Mouse (Mus musculus) left cerebral cortex, postnatal 4 days (tissue): ENCODE results near the gene Glis1. TPM values are rescaled to one million over a fixed set of nuclear protein-coding genes. Genes with fewer than 3 reads are reported as not detected.
A peak's percentile ranks its signal among the peaks of the same experiment; 100 is the strongest.

ENCODE experiments used
- DNase-seq: peaks from one replicate; pipeline ENCODE4 v3.0.0-alpha.2; 2022
- intact Hi-C: fragments of 180-260 bp; cut with DNase I; formaldehyde crosslinking; loops from one replicate; pipeline ENCODE4 v1.15.1; 2025
- total RNA-seq, 2 experiments: library from RNA; stranded (reverse); gene quantifications; 2 replicates each; pipeline ENCODE4 v1.2.3; 2021

Gene Glis1
- total RNA-seq, 2 experiments from 2014 or later: 1.9 to 3.6 TPM

DNA sequence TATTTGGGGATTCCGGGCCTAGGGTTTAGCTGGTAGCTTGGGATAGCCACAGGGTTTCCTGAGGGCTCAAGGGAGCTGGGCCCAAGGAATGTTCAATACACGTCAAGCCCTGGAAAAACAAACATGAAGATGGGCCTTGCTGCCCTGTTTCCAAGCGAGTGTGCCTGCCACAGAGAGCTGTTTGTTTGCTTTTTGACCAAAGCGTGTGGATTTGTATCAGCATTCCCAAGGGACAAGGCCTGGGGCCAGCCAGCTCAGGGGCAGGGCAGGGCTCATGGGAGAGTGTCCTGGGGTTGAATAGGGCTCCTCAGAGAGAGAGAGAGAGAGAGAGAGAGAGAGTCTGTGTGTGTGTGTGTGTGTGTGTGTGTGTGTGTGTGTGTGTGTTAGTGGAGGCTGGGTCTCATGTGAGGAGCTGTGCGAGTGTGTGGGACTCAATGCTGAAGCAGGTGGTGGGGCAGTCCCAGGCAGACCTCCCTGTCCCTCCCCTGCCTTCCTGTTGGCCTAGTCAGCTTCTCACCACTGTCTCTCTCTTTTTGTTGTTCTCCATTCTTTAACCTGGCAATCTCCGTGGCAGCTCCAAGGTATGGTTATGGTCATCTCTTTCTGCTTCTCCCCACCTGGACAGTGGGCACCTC is 183.3 kb downstream of the Glis1 start:
- DNase-seq: no peak
- intact Hi-C loops: no loop called here

DNA sequence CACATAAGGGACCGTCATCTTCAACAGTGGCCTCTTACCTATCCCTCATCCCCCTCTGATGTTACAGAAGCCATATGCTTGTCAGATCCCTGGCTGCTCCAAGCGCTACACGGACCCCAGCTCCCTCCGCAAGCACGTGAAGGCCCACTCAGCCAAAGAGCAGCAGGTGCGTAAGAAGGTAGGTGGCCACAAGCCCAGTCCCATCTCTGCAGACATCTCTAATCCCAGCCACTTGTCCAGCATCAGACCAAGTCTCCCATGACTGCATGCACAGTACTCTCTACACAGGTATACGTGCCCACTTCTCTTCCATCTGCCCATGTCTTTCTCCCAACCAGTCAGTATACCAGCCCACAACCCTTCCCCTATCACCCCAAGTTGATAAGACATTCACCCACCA is 185.1 kb downstream of the Glis1 start:
- DNase-seq: no peak
- intact Hi-C loops: no loop called here

DNA sequence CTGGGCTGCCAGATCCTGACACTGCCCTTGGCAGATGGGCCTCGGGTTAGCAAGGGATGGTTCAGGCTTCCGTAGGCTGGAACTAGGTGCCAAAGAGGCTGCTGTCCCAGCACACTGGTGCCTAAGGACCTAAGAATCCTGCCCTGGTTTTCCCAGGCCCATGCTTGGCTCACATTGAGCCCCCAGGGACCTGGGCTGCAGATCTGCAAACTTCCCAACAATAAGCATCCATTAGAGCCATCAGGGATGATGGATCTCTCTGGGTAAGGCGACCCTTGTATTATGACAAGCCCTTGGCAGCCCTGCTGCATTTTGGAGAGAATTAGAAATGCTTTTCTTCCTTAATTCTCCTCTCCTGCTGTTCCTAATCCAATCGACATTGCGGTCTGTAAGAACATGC is 187.0 kb downstream of the Glis1 start:
- intact Hi-C loops: no loop called here
- DNase-seq: no peak

DNA sequence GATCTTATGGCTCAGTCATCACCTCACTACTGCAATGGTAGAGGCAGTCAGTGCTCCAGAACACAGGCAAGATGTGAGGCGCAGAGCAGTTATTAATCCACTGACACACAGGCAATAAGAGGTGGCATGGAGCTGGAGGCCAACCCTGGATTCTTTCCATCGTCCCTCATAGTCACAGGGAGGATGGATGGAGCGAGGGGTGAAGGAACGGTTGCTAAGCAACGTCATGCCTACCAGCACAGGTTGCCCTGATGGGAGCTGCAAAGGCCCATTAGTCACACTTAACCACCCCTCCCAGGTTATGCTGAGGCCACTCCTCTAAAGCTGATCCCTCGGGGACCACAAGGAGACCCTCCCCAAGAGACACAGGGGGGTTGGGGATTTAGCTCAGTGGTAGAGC is 187.9 kb downstream of the Glis1 start:
- intact Hi-C loops: no loop called here
- DNase-seq: no peak

DNA sequence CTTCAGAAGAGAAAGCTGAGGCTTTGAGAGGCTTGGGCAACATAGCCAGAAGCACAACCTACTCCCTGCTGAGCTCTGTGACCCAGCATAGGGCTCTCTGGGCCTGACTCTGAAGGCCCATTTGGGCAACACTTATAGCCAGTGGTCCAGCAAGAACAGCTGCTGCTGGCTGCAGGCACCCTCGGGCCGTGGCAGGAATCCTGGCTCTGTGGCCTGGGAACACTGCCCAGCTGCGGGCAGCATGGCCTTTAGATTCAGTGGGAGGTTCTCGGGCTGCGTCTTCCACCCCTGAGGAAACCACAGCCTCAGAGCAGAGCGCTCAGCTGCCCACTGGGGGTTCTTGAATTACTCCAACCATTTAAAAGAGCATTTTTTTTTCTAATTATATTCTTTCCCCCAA is 189.5 kb downstream of the Glis1 start:
- peak; percentile 46 for DNase-seq
- intact Hi-C loops: no loop called here

DNA sequence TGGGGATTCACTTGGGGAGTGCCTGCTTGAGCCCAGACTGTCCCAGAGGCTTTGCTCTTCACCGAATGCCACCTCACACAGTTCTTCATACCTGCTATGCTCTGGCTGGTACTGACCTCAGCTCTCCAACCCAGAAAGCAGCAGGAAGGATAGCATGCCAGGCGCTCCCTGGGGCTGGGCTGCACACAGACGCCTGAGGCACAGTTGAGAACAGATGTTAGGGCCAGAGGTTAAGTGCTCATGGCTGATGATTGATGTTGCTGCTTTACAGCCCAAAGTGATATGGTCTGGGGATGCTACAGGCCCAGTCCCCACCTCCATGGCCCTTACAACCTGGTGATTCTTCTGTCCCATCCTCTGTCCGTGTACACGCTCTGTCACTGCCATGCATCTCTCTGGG is 190.6 kb downstream of the Glis1 start:
- DNase-seq: no peak
- intact Hi-C loops: no loop called here

DNA sequence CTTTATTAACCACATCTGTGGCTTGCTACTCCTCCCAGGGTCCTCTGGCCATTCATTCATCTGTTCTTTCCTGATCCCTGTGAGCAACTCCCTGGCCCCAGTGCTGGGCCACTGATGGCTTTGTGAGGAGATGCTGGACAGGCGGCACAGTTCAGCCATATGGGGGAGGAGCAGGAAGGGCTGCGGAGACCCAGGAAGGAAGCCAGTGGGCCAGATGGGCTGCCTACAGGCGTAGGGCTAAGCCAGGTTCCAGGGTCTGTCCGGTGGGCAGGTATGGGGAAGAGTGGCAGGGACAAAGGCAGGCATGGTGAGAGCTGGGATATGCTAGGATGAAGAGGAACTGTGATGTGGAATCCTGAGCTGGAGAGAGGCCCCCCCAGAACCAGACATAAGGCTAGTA is 193.8 kb downstream of the Glis1 start:
- DNase-seq: peak; percentile 69
- intact Hi-C loops: no loop called here

DNA sequence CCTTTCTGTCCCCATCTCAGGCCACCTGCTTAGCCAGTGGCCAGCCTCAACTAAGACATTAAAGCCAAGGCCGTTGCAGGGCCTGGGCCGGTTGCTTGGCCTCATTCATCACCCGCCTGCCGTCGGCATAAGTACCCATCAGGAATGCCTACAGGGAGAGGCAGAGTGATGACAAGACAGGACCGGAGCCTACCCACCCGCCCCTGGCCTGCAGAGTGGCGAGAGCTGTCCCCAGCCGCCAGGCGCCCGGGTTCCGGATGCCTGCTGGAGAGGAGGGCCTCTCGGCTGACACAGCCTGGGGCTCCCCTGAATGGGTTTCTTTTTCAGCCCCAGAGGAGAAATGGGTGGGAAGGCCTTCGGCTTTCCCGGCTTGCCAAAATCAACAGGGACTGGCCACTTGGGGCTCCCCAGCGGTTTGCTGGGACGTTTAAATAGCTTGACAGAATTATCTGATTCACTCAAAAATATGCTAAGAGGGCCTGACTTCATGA is 194.6 kb downstream of the Glis1 start:
- DNase-seq: no peak
- intact Hi-C loops: no loop called here

DNA sequence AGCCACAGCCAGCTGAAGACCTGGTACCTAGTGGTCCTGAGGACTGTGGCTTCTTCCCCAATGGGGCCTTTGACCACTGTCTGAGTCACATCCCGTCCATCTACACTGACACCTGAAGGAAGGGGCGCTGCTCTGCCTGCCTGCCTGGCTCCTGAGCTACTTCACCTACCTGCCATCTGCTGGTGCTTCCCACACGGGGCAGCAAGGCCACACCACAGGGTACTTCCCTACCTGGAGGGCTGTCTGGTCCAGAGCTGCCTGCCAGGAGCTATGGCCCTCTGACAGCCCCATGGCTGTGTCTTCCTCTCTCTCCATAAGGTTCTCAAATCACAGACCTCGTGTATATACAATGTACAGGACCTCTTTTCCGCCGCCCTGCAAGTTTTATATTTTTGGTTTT is 200.2 kb downstream of the Glis1 start:
- intact Hi-C loops: no loop called here

DNA sequence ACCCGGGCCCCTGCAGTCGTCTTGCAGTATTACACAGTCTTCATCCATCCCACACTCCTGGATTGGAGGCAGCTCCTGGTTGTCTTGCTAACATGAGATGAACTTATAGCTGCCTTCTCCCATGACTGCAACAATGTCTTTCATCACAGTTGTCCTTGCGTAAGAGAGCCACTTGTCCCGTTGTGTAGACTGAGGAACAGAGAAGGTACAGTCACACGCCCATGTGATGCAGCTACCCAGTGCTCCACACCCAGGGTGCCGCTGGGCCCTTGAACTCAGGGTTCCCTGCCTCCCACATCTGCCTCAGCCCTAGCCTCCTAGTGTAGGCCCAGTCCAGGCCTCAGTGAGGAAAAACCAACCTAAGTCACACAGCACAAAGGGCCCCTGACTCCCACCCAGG is 201.7 kb downstream of the Glis1 start:
- intact Hi-C loops: no loop called here
- DNase-seq: no peak

More for the DNA sequence above, 200.2 kb downstream of the Glis1 start:
- no peak for DNase-seq

DNA sequence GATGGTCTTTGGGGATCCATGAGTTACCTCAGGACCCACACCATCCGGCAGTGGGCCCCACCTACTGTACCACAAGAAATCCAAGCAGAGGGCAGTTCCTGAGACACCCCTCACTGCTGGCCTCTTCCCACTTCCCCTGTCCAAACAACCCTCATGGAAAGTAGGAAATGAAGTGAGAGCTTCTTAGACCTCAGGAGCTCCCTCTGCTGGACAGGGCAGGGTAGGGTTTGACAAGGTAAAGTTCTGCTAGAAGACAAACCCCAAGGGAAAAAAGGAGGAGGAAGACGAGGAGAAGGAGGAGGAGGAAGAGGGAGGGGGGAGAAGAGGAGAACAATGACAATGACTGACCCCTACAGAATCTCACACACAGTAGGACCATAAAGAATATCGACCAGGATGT is 203.3 kb downstream of the Glis1 start:
- intact Hi-C loops: no loop called here
- no peak for DNase-seq

DNA sequence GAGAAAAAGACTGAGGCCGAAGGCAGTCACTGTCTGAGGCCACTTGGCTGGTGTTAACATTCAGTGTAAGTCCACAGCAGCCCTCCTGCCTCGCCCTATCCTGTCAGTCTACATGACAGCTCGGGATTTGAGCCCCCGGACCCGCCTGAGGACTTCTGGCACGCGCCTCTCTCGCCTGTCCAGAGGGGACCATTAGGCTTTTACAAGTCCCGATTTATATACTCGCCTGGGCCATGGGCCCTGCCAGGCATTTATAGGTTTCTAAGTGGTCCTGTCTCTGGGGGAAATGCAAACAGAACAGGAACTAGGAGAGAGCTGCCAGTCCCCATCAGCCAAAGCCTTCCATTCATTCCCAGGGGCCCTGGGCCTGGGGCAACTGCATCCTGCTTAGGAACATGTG is 203.9 kb downstream of the Glis1 start:
- intact Hi-C loops: no loop called here
- no peak for DNase-seq

DNA sequence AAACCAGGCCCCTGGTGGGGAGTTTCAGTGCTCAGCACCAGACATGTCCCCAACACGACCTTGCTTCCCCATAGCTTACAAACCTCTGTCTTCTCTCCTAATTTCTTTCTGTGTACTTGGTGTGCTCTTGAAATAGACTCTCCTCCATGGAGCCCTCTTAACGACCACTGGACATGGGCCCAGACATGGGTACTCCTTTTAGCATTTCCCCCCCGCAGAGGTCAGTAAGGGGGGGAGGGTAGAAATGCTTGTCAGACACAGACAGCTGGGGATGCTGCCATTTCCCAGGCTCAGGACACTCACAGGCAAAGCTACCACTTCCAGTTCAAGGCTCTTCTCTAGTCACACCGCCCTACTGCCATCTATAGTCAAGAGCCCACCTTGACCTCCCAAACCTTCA is 207.2 kb downstream of the Glis1 start:
- intact Hi-C loops: no loop called here
- DNase-seq: no peak

DNA sequence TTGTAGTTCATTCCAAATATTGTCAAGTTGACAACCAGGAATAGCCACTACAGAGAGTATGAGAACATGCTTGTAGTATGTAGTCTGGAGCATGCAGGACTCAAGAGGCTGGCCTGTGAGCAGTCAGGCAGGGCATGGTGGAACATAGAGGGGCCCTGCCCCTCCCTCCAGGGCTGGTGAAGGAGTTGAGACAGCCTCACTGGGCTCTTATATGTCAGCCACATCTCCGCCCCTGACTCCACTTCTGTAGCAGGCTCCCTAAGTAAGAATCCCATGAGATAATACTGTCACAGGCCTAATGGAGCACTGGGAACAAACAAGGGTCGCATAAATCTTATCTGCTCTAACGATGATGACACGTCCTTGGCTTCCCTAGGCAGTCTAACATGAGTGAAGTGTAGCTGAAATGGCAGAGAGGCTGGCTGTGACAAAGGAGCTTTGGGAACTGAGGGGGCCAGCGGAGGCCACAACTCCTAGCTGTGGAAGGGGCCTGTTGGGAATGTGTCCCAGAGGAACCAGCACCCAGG is 214.6 kb downstream of the Glis1 start:
- intact Hi-C loops: no loop called here
- no peak for DNase-seq

DNA sequence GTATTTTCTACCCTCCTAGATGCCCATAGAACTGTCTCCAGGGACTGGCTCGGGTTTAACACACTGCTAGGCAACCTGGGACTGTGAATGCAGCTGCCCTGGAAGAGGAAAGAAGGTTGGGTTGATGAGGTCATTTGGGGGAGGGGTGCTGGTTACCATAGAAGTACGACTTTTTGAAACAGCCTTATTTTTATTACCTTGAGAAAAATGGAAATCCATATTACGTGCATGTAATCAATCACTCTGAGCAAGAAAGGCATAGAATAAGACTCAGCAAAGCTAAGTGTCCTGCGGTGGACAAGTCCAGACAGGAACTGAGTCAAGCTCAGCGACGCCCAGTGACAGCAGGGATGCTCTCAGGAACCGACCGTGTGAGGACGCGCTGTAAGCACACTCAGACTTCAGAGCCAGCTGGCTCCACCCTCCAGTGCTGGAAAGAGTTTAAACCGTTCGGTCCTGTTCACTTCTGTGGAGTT is 216.7 kb downstream of the Glis1 start:
- peak; percentile 51 for DNase-seq
- intact Hi-C loops: loop anchor here (5.0 to 10.0 kb wide), 2 partner anchors 229 to 266 kb away; no protein-coding TSS in a partner anchor

DNA sequence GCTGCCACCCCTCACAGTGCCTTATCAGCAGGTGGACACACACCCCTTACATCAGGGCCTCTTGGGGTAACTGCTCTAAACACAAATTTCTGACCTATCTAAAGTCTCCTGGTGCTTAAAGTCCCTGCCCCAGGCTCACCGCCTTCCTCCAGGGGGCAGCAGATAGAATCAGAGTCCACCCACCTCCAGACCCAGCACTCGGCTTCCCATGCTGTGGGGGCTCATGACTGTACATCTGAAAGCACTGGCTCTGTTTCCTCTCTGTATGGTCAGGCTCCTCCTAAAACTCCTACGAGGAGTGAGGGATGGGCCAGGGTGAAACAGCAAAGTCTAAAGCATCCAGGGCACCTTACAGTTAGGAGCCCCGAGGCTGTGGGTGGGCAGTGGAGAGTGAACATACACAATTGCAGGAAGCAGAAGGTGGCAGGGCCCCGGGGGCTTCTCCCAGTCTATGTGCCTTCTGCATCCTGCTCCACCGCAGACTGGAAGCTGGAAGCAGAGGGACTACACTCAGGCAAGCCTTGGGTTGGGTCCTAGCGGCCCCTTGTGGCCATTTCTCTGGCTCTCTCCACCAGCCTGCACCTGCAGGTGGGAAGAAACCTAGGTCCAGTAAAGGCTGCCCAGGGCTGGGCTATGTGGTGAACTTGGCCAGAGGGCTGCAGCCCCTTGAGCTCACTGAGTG is 218.3 kb downstream of the Glis1 start:
- DNase-seq: peak; percentile 92
- intact Hi-C loops: loop anchor here (5.0 to 10.0 kb wide), 2 partner anchors 230 to 268 kb away; no protein-coding TSS in a partner anchor

DNA sequence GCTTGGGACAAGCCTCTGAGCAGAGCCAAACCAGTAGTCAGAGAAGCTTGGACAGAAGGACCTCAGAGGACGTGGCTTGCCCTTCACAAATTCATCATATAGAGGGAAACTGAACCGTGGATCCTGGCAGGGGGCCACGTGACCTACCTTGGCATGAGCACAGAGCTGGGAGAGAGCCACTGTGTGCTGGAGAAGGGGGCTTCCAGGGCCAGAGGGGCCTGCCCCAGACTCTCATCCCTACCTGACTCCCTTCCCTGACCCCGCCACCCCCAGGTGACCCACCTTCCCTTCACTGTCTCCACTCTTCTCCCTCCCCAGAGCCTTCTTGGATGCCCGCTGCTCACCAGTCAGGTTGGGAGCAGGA is 218.9 kb downstream of the Glis1 start:
- intact Hi-C loops: loop anchor here (5.0 to 10.0 kb wide), 2 partner anchors 231 to 268 kb away; no protein-coding TSS in a partner anchor
- DNase-seq: peak; percentile 24

DNA sequence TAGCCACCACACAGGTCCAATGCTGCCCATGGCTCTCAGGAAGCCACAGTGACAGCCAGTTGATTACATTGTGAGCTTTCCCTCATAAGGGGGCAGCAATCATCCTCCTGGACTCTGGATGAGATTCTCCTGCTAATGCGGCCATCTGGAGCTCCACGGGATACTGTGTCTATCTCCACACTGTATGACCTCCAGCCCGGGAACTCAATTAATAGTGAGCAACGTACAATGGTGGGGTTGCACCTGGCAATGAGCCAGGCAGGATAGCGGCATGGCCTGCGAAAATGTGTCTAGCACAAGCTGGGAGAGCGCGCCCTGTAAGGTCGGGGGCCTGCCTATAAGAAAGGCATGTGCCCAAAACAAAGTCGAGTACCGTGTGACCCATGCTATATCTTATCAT is 226.3 kb downstream of the Glis1 start:
- intact Hi-C loops: no loop called here
- peak; percentile 78 for DNase-seq

DNA sequence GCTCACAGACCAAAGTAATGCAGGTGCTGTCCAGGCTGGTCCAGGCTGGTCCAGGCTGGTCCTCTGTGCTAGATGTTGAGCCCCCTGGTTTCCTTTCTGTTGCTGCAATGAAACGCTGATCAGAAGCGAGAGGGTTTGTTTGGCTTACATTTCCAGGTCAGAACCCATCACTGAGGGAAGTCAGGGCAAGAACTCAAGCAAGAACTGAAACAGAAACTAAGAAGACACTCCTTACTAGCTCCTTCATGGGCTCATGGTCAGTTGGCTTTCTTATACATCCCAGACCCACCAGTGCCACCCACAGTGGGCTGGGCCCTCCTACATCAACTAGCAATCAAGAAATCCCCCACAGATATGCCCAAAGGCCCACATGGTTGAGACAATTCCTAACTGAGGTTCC is 234.1 kb downstream of the Glis1 start:
- intact Hi-C loops: no loop called here
- no peak for DNase-seq

DNA sequence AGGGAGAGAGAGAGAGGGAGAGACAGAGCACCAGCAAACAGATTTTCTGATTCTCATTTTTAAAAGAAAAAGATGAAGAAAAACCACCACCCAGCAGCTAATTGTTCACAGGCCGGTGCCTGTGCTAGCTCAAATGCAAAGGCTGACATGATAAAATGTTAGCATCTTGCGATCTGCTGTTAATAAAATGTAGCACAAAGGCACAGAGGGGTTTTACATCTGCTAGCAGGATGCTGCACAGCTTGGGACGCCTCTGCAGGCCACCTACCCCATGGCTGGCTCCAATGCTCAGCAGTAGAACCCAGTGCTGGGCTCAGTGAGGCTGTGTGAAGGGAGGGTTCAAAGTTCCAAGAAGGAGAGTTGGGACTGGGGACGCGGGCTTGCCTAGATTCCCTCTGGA is 236.3 kb downstream of the Glis1 start:
- DNase-seq: no peak
- intact Hi-C loops: no loop called here

DNA sequence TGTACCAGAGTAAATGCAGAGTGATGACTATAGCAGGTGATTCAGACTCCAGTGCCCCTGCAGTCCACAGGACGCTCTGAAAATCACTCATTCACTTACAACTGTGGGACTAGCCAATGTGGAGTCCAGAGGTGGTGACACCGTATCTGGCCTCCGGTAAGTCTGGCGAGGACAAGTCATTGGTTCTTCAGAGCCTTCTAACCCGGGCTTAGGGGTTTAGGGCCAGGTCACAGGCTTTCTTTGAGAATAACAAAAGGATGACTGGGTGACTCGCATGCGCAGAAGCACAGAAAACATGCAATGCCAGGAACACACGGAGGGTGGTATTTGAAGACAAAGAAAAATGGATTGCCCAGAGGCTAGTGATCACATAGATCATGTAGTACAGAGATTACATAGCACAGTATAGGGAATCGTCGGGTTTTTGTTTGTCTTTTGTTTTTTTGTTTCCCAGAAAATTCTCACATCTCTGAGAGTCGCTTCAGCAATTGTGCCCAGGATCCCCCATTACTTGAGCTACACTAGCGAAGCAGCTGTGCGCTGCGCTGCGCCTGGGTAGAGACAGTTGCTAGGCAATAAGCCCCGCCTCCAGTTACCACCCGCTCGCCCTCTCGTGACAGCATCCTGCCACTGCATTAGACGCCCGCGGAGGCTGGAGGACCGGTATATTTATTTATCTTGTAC is 239.4 kb downstream of the Glis1 start:
- DNase-seq: peak; percentile 91
- intact Hi-C loops: no loop called here

DNA sequence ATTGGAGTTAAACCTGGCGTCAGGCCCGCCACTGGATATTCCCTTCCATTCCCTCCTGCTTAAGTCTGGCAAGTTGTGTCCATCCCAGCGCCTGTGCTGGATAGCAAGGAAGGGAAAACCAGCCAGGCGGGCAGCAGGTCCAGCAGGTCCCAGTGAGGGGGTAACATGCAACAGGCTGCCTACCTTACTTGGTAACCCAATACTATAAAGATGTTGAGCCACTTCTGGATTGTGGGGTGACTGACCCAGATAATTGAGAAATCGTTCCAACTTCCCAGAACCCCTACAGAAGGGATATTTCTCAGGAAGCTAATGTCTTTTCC is 239.9 kb downstream of the Glis1 start:
- intact Hi-C loops: no loop called here
- no peak for DNase-seq
